Mouse (Mus musculus) megakaryocyte, embryonic 14.5 days (primary cell): ENCODE results near the gene Klhl29.

ENCODE experiments used
- FLI1 ChIP-seq: IDR thresholded peaks from 2 replicates; pipeline ENCODE4 v1.6.1; 2012; ENCODE audit warnings: low read length, inconsistent platforms, mixed read lengths
- GATA1 ChIP-seq: IDR thresholded peaks from 3 replicates; pipeline ENCODE4 v1.6.1; 2012; ENCODE audit warnings: mixed read lengths, low read length, inconsistent platforms, borderline replicate concordance

DNA sequence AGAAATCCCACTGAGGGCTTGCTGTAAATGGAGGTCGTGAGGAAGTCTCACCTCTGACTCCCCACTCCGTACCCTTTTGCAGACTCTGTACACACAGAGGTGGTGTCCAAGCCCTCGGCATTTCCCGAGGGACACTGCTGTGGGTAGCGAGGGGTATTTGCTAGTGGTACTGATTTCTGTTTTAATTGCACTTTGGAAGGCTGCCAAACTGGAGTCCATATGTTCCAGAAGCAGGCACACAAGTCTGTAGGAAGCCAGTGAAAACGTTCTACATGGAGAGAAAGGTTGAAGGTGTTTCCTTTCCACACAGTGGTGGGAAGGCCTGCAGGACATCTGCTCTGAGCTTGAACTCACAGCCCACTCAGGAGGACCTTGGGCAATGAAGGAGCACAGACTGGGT, 181.3 kb downstream of the Klhl29 start:
- TF ChIP-seq GATA1 (no peak), FLI1 (no peak)
